Comparison of ENCODE assay signal across 22 mouse cellular contexts in genomic region chr6:113517434-113518080, GRCm38 (mm10). TPM values are rescaled to one million over a fixed set of nuclear protein-coding genes. Genes with fewer than 3 reads are reported as not detected.
DNase-seq lines count a peak whose midpoint lies in the region; ATAC-seq lines count a peak whose summit lies in the region.
"Had no signal": no experiment of that assay in that cellular context is flagged by ENCODE, and none has a peak within 500 bp of the region (broad histone marks: within the 10 kb centered on the region; RNA-seq: fewer than 3 reads in every experiment).

No protein-coding gene starts in this region.

- no peaks in the 10 kb centered on the region for H3K4me1 ChIP-seq in liver, embryonic 12.5 days
- no peaks in the 10 kb centered on the region for H3K4me1 ChIP-seq in liver, embryonic 11.5 days (replicated peaks; ENCODE audit: control insufficient read depth, insufficient read depth, low read length)
- H3K4me1 ChIP-seq in forebrain, embryonic 16.5 days (replicated peaks; ENCODE audit: control insufficient read depth, insufficient read depth, low read length): no peaks in the 10 kb centered on the region
- H3K4me1 ChIP-seq: intestine, embryonic 15.5 days; limb, embryonic 10.5 days; midbrain, embryonic 10.5 days had no signal

- no peak for DNase-seq in liver, embryonic 11.5 days (ENCODE audit: low spot score)
- peak; percentile 44 to 66 for DNase-seq in thymus, postnatal 36 days
- no peak for DNase-seq in cerebellum, adult 18-20 months
- DNase-seq: adrenal gland, postnatal 36 days; B cell, adult 2 months; cerebellum, postnatal 10 days; forebrain, postnatal 0 days; gastrocnemius, adult 2 months; heart, adult 18-20 months; heart, postnatal 14 days; lung, postnatal 10 days had no signal

- no peaks in the 10 kb centered on the region for H3K9me3 ChIP-seq in liver, embryonic 12.5 days (replicated peaks)
- peaks cover 4% of the 10 kb centered on the region; the same call in 1 of the 2 replicates for H3K9me3 ChIP-seq in liver, embryonic 11.5 days (ENCODE audit: control insufficient read depth, low read length)
- no peaks in the 10 kb centered on the region for H3K9me3 ChIP-seq in forebrain, embryonic 16.5 days (ENCODE audit: control insufficient read depth, low read length)
- H3K9me3 ChIP-seq: intestine, embryonic 15.5 days; limb, embryonic 10.5 days; midbrain, embryonic 10.5 days had no signal

- H3K27me3 ChIP-seq in liver, embryonic 12.5 days (replicated peaks): no peaks in the 10 kb centered on the region
- no peaks in the 10 kb centered on the region for H3K27me3 ChIP-seq in liver, embryonic 11.5 days (replicated peaks; ENCODE audit: control insufficient read depth, insufficient read depth, low read length)
- H3K27me3 ChIP-seq in forebrain, embryonic 16.5 days (replicated peaks; ENCODE audit: control insufficient read depth, insufficient read depth, low read length): no peaks in the 10 kb centered on the region
- H3K27me3 ChIP-seq: intestine, embryonic 15.5 days had no signal

- H3K9ac ChIP-seq in liver, embryonic 12.5 days: no peak overlapping the region
- H3K9ac ChIP-seq in liver, embryonic 11.5 days (ENCODE audit: low read depth, low read length): no peak overlapping the region
- H3K9ac ChIP-seq in forebrain, embryonic 16.5 days (replicated peaks; ENCODE audit: low read depth, low read length): no peak overlapping the region
- H3K9ac ChIP-seq: forebrain, postnatal 0 days; hindbrain, embryonic 14.5 days; intestine, embryonic 15.5 days; liver, embryonic 14.5 days had no signal

- peaks cover 99% of the 10 kb centered on the region for H3K36me3 ChIP-seq in liver, embryonic 12.5 days
- H3K36me3 ChIP-seq in liver, embryonic 11.5 days (ENCODE audit: control insufficient read depth, insufficient read depth, low read length): peaks cover 60% of the 10 kb centered on the region
- H3K36me3 ChIP-seq in forebrain, embryonic 16.5 days (ENCODE audit: control insufficient read depth, insufficient read depth): peaks cover 68% of the 10 kb centered on the region

- 65% methylated on average over 8 of the region's 8 CpGs for WGBS in liver, embryonic 12.5 days (ENCODE audit: insufficient replicate concordance)
- WGBS in liver, embryonic 11.5 days: 74% methylated on average over 8 of the region's 8 CpGs
- WGBS in forebrain, embryonic 16.5 days: 96% methylated on average over 8 of the region's 8 CpGs

- no peak overlapping the region for H3K27ac ChIP-seq in liver, embryonic 12.5 days
- no peak overlapping the region for H3K27ac ChIP-seq in liver, embryonic 11.5 days (ENCODE audit: low read depth, low read length)
- H3K27ac ChIP-seq in forebrain, embryonic 16.5 days (ENCODE audit: low read length): no peak overlapping the region
- H3K27ac ChIP-seq: gastrocnemius, adult 2 months; hindbrain, embryonic 14.5 days; intestine, embryonic 15.5 days; left cerebral cortex, adult 2 months; limb, embryonic 10.5 days; liver, embryonic 14.5 days; midbrain, embryonic 10.5 days had no signal

- no peak overlapping the region for H3K4me3 ChIP-seq in liver, embryonic 12.5 days
- H3K4me3 ChIP-seq in liver, embryonic 11.5 days (ENCODE audit: low read depth, low read length): no peak overlapping the region
- no peak overlapping the region for H3K4me3 ChIP-seq in forebrain, embryonic 16.5 days (replicated peaks; ENCODE audit: low read length)
- H3K4me3 ChIP-seq: erythroblast, embryonic 14.5 days; gastrocnemius, adult 2 months; intestine, embryonic 15.5 days; left cerebral cortex, adult 2 months; limb, embryonic 10.5 days; midbrain, embryonic 10.5 days had no signal

- H3K4me2 ChIP-seq in liver, embryonic 12.5 days: no peak overlapping the region
- H3K4me2 ChIP-seq in liver, embryonic 11.5 days: no peak overlapping the region
- no peak overlapping the region for H3K4me2 ChIP-seq in forebrain, embryonic 16.5 days (ENCODE audit: low read length)
- H3K4me2 ChIP-seq: hindbrain, embryonic 14.5 days; intestine, embryonic 15.5 days had no signal

- 0 out of 2 replicates have a peak, but pooled peaks have one; percentile 18 for ATAC-seq in liver, embryonic 12.5 days
- ATAC-seq in liver, embryonic 11.5 days (replicated peaks; ENCODE audit: low FRiP score): no peak
- ATAC-seq in granulocyte monocyte progenitor cell, adult 5-6 weeks (replicated peaks; ENCODE audit: poor library complexity, severe bottlenecking): peak; percentile 85
- peak; percentile 39 for ATAC-seq in neutrophil, adult 5-6 weeks (ENCODE audit: extremely low read depth, insufficient number of reproducible peaks, low FRiP score, poor library complexity, severe bottlenecking)
- ATAC-seq in forebrain, embryonic 16.5 days: no peak
- ATAC-seq: forebrain, postnatal 0 days; intestine, embryonic 15.5 days had no signal

RNA-seq across cellular contexts. Expression of gene Emc3, which starts 13.9 kb away (rescaled TPM):
- 55.8 and 56.5 TPM in 2 replicates for polyA plus RNA-seq in liver, embryonic 12.5 days (2016; fragmentation: Nextera tagmentation; extraction: Ambion mirVana)
- polyA plus RNA-seq in liver, embryonic 11.5 days (2014; fragmentation: Nextera tagmentation; extraction: Ambion mirVana): 70.8 and 75.8 TPM in 2 replicates
- 47.4 and 48.0 TPM in 2 replicates for total RNA-seq in granulocyte monocyte progenitor cell, adult 5-6 weeks (2014; fragmentation: Nextera tagmentation)
- 38.7 and 41.8 TPM in 2 replicates for total RNA-seq in granulocyte monocyte progenitor cell, adult 5-6 weeks (2017)
- 27.6 and 38.4 TPM in 2 replicates for total RNA-seq in neutrophil, adult 5-6 weeks (2017)
- 106 and 108 TPM in 2 replicates for polyA plus RNA-seq in forebrain, embryonic 16.5 days (2015; fragmentation: Nextera tagmentation; extraction: Ambion mirVana)

RNA-seq across cellular contexts. Expression of gene Fancd2, which starts 13.9 kb away (rescaled TPM):
- polyA plus RNA-seq in liver, embryonic 12.5 days (2016; fragmentation: Nextera tagmentation; extraction: Ambion mirVana): 13.8 and 16.4 TPM in 2 replicates
- 19.1 and 22.7 TPM in 2 replicates for polyA plus RNA-seq in liver, embryonic 11.5 days (2014; fragmentation: Nextera tagmentation; extraction: Ambion mirVana)
- 23.8 and 27.4 TPM in 2 replicates for total RNA-seq in granulocyte monocyte progenitor cell, adult 5-6 weeks (2014; fragmentation: Nextera tagmentation)
- total RNA-seq in granulocyte monocyte progenitor cell, adult 5-6 weeks (2017): 28.2 and 33.2 TPM in 2 replicates
- total RNA-seq in neutrophil, adult 5-6 weeks (2017): 0.86 and 1.4 TPM in 2 replicates
- 4.3 and 4.7 TPM in 2 replicates for polyA plus RNA-seq in forebrain, embryonic 16.5 days (2015; fragmentation: Nextera tagmentation; extraction: Ambion mirVana)

RNA-seq across cellular contexts. Expression of gene Prrt3, which starts 15.8 kb away (rescaled TPM):
- 0.08 and 0.11 TPM in 2 replicates for polyA plus RNA-seq in liver, embryonic 12.5 days (2016; fragmentation: Nextera tagmentation; extraction: Ambion mirVana)
- 0.16 TPM in 2 replicates for polyA plus RNA-seq in liver, embryonic 11.5 days (2014; fragmentation: Nextera tagmentation; extraction: Ambion mirVana)
- total RNA-seq in granulocyte monocyte progenitor cell, adult 5-6 weeks (2014; fragmentation: Nextera tagmentation): not detected in 2 replicates
- not detected in 2 replicates for total RNA-seq in granulocyte monocyte progenitor cell, adult 5-6 weeks (2017)
- 0.12 TPM in 1 of 2 replicates, not detected in the other for total RNA-seq in neutrophil, adult 5-6 weeks (2017)
- polyA plus RNA-seq in forebrain, embryonic 16.5 days (2015; fragmentation: Nextera tagmentation; extraction: Ambion mirVana): 5.2 and 8.5 TPM in 2 replicates
- total RNA-seq: heart, adult 18-20 months; heart, postnatal 14 days had no signal
- polyA plus RNA-seq: erythroblast, embryonic 14.5 days; liver, embryonic 14.5 days had no signal

RNA-seq across cellular contexts. Expression of gene Creld1, which starts 34.5 kb away (rescaled TPM):
- 9.6 and 10.9 TPM in 2 replicates for polyA plus RNA-seq in liver, embryonic 12.5 days (2016; fragmentation: Nextera tagmentation; extraction: Ambion mirVana)
- 17.5 and 18.5 TPM in 2 replicates for polyA plus RNA-seq in liver, embryonic 11.5 days (2014; fragmentation: Nextera tagmentation; extraction: Ambion mirVana)
- total RNA-seq in granulocyte monocyte progenitor cell, adult 5-6 weeks (2014; fragmentation: Nextera tagmentation): 15.3 and 17.8 TPM in 2 replicates
- 6.7 and 9.4 TPM in 2 replicates for total RNA-seq in granulocyte monocyte progenitor cell, adult 5-6 weeks (2017)
- 8.5 and 9.8 TPM in 2 replicates for total RNA-seq in neutrophil, adult 5-6 weeks (2017)
- 62.6 and 73.9 TPM in 2 replicates for polyA plus RNA-seq in forebrain, embryonic 16.5 days (2015; fragmentation: Nextera tagmentation; extraction: Ambion mirVana)

RNA-seq across cellular contexts. Expression of gene Il17rc, which starts 46.3 kb away (rescaled TPM):
- polyA plus RNA-seq in liver, embryonic 12.5 days (2016; fragmentation: Nextera tagmentation; extraction: Ambion mirVana): 4.7 and 5.1 TPM in 2 replicates
- 4.6 and 5.3 TPM in 2 replicates for polyA plus RNA-seq in liver, embryonic 11.5 days (2014; fragmentation: Nextera tagmentation; extraction: Ambion mirVana)
- total RNA-seq in granulocyte monocyte progenitor cell, adult 5-6 weeks (2014; fragmentation: Nextera tagmentation): not detected in 2 replicates
- not detected in 2 replicates for total RNA-seq in granulocyte monocyte progenitor cell, adult 5-6 weeks (2017)
- total RNA-seq in neutrophil, adult 5-6 weeks (2017): not detected in 2 replicates
- 2.4 and 3.5 TPM in 2 replicates for polyA plus RNA-seq in forebrain, embryonic 16.5 days (2015; fragmentation: Nextera tagmentation; extraction: Ambion mirVana)
- polyA plus RNA-seq: erythroblast, embryonic 14.5 days had no signal

Comparison
In these comparisons a context has a peak if more than half of its experiments do, and no peak if none do; other contexts are left out.
1. ATAC-seq: peak in liver, embryonic 12.5 days (single experiment), granulocyte monocyte progenitor cell, adult 5-6 weeks (single experiment) and neutrophil, adult 5-6 weeks (single experiment); none in liver, embryonic 11.5 days (single experiment) and forebrain, embryonic 16.5 days (single experiment).
2. DNase-seq: peak in thymus, postnatal 36 days (2 of 2); none in liver, embryonic 11.5 days (single experiment) and cerebellum, adult 18-20 months (0 of 2).